In genomic region chr5:147075103-147076025, GRCm38 (mm10) we compare ENCODE assay signal across 7 mouse cellular contexts. TPM values are rescaled to one million over a fixed set of nuclear protein-coding genes. Genes with fewer than 3 reads are reported as not detected.
DNase-seq lines count a peak whose midpoint lies in the region; ATAC-seq and TF ChIP-seq lines count a peak whose summit lies in the region.

No protein-coding gene starts in this region.

- H3K9ac ChIP-seq in ES-Bruce4 (ENCODE audit: low read depth, poor library complexity, severe bottlenecking) = peak overlapping the region; percentile 83
- H3K9ac ChIP-seq in heart, embryonic 15.5 days = peak overlapping the region; percentile 97
- H3K9ac ChIP-seq in midbrain, embryonic 13.5 days (replicated peaks) = peak overlapping the region; percentile 74

- no peaks in the 10 kb centered on the region for H3K9me3 ChIP-seq in ES-Bruce4 (replicated peaks; ENCODE audit: control insufficient read depth, insufficient read depth, low read length, poor library complexity, severe bottlenecking)
- no peaks in the 10 kb centered on the region for H3K9me3 ChIP-seq in heart, embryonic 15.5 days (replicated peaks)
- no peaks in the 10 kb centered on the region for H3K9me3 ChIP-seq in midbrain, embryonic 13.5 days

- H3K4me2 ChIP-seq in heart, embryonic 15.5 days = peak overlapping the region; percentile 97
- peak overlapping the region; percentile 90 for H3K4me2 ChIP-seq in midbrain, embryonic 13.5 days (replicated peaks)

- 10% methylated on average over 21 of the region's 21 CpGs for WGBS in heart, embryonic 15.5 days
- WGBS in midbrain, embryonic 13.5 days = 19% methylated on average over 21 of the region's 21 CpGs

- TF ChIP-seq EP300 in ES-Bruce4 (IDR thresholded peaks at IDR 0.05; ENCODE audit: insufficient read depth, low read depth, low read length) = no peak

- peak overlapping the region; percentile 70 for H3K27ac ChIP-seq in ES-Bruce4 (ENCODE audit: insufficient read depth, low read length)
- peak overlapping the region; percentile 41; the same call in 1 of the 2 replicates for H3K27ac ChIP-seq in bone marrow macrophage, adult 2 months (ENCODE audit: insufficient read depth, low read depth, low read length)
- peak overlapping the region; percentile 99 for H3K27ac ChIP-seq in heart, embryonic 15.5 days
- no peak overlapping the region for H3K27ac ChIP-seq in midbrain, embryonic 13.5 days

- no peak for ATAC-seq in heart, embryonic 15.5 days (replicated peaks; ENCODE audit: insufficient number of reproducible peaks, insufficient read depth, low FRiP score, low read depth)
- ATAC-seq in midbrain, embryonic 13.5 days = no peak

- no peaks in the 10 kb centered on the region for H3K27me3 ChIP-seq in ES-Bruce4 (ENCODE audit: control insufficient read depth, insufficient read depth, low read length, poor library complexity, severe bottlenecking)
- no peaks in the 10 kb centered on the region for H3K27me3 ChIP-seq in heart, embryonic 15.5 days
- H3K27me3 ChIP-seq in midbrain, embryonic 13.5 days = peaks cover 10% of the 10 kb centered on the region; the same call in 1 of the 2 replicates

- DNase-seq in kidney, postnatal 4 days = peak; percentile 29 to 47
- DNase-seq in layer of hippocampus, adult 8-10 months (ENCODE audit: low spot score in 2 of 2) = no peak
- DNase-seq in gastrocnemius, adult 8-10 months (ENCODE audit: low spot score in 2 of 2) = no peak

- H3K4me3 ChIP-seq in ES-Bruce4 (ENCODE audit: low read depth, low read length) = peak overlapping the region; percentile 98
- peak overlapping the region; percentile 70 for H3K4me3 ChIP-seq in bone marrow macrophage, adult 2 months (ENCODE audit: insufficient read depth, low read length)
- peak overlapping the region; percentile 98 for H3K4me3 ChIP-seq in heart, embryonic 15.5 days
- H3K4me3 ChIP-seq in midbrain, embryonic 13.5 days (replicated peaks) = peak overlapping the region; percentile 79

- TF ChIP-seq POLR2A in ES-Bruce4 (IDR thresholded peaks at IDR 0.05; ENCODE audit: insufficient read depth, low read length) = no peak
- no peak for TF ChIP-seq POLR2A in bone marrow macrophage, adult 2 months (IDR thresholded peaks at IDR 0.05; ENCODE audit: borderline replicate concordance, low read depth, low read length)

- H3K4me1 ChIP-seq in ES-Bruce4 (ENCODE audit: control insufficient read depth, insufficient read depth, low read length) = no peaks in the 10 kb centered on the region
- H3K4me1 ChIP-seq in bone marrow macrophage, adult 2 months (ENCODE audit: control insufficient read depth, insufficient read depth, low read length) = peaks cover 40% of the 10 kb centered on the region
- H3K4me1 ChIP-seq in heart, embryonic 15.5 days (replicated peaks) = peaks cover 57% of the 10 kb centered on the region
- peaks cover 22% of the 10 kb centered on the region for H3K4me1 ChIP-seq in midbrain, embryonic 13.5 days (replicated peaks)

- no peak for TF ChIP-seq CTCF in ES-Bruce4 (IDR thresholded peaks at IDR 0.05; ENCODE audit: low read depth, low read length)
- TF ChIP-seq CTCF in bone marrow macrophage, adult 2 months (IDR thresholded peaks at IDR 0.05; ENCODE audit: low read depth, low read length) = no peak

- peaks cover 15% of the 10 kb centered on the region for H3K36me3 ChIP-seq in ES-Bruce4 (ENCODE audit: control insufficient read depth, insufficient read depth, low read length, poor library complexity, severe bottlenecking)
- peaks cover 3% of the 10 kb centered on the region for H3K36me3 ChIP-seq in heart, embryonic 15.5 days
- H3K36me3 ChIP-seq in midbrain, embryonic 13.5 days = no peaks in the 10 kb centered on the region

RNA-seq across cellular contexts. Expression of gene Lnx2, which starts 1.0 kb away (rescaled TPM):
- polyA plus RNA-seq in ES-Bruce4 (2011; ENCODE audit: insufficient read depth, insufficient read length, low read depth, missing spikeins) = 9.0 and 9.9 TPM in 2 replicates
- polyA plus RNA-seq in bone marrow macrophage, adult 2 months (2012; ENCODE audit: insufficient read depth, insufficient read length, missing spikeins) = 4.0 and 7.4 TPM in 2 replicates
- 11.2 and 14.2 TPM in 2 replicates for polyA plus RNA-seq in heart, embryonic 15.5 days (2015; fragmentation: Nextera tagmentation; extraction: Ambion mirVana)
- polyA plus RNA-seq in midbrain, embryonic 13.5 days (2015; fragmentation: Nextera tagmentation; extraction: Ambion mirVana) = 4.1 and 4.4 TPM in 2 replicates
- total RNA-seq in layer of hippocampus, adult 8-10 months (2022) = 1 to 10 TPM; 5.8 to 7.2 (median 6.5) TPM
- total RNA-seq in gastrocnemius, adult 8-10 months (2022) = 1 to 10 TPM; 1.8 to 2.0 (median 1.9) TPM

RNA-seq across cellular contexts. Expression of gene Polr1d, which starts 1.5 kb away (rescaled TPM):
- polyA plus RNA-seq in ES-Bruce4 (2011; ENCODE audit: insufficient read depth, insufficient read length, low read depth, missing spikeins) = 149 and 155 TPM in 2 replicates
- 120 and 135 TPM in 2 replicates for polyA plus RNA-seq in bone marrow macrophage, adult 2 months (2012; ENCODE audit: insufficient read depth, insufficient read length, missing spikeins)
- polyA plus RNA-seq in heart, embryonic 15.5 days (2015; fragmentation: Nextera tagmentation; extraction: Ambion mirVana) = 84.3 and 85.2 TPM in 2 replicates
- polyA plus RNA-seq in midbrain, embryonic 13.5 days (2015; fragmentation: Nextera tagmentation; extraction: Ambion mirVana) = 101 and 103 TPM in 2 replicates
- 10 to 100 TPM; 65.2 to 70.8 (median 66.7) TPM for total RNA-seq in layer of hippocampus, adult 8-10 months (2022)
- 10 to 100 TPM; 81.9 to 91.0 (median 83.4) TPM for total RNA-seq in gastrocnemius, adult 8-10 months (2022)

Comparison
In these comparisons a context has a peak if more than half of its experiments do, and no peak if none do; other contexts are left out.
1. DNase-seq: peak in kidney, postnatal 4 days (2 of 2); none in layer of hippocampus, adult 8-10 months (0 of 2) and gastrocnemius, adult 8-10 months (0 of 2).
2. Peak in every context shown above with its lines, with median percentiles within 50 percentile points of each other: H3K4me3 ChIP-seq and H3K9ac ChIP-seq.